Mouse (Mus musculus) heart, adult 11 months (tissue): ENCODE results near the gene S100pbp.
"Not testable (repeated sequence)": the region's sequence is repeated elsewhere in the genome, so short reads cannot be mapped to it uniquely, and the experiment has no call there.

Experiments used
- DNase-seq: peaks from one replicate; pipeline ENCODE4 v3.0.0; 2022

S100pbp gene

GRCm38 (mm10) chr4:129220376-129221089, 31.0 kb upstream of the S100pbp start:
- DNase-seq: no peak

- no peak for DNase-seq
Measured at GRCm38 (mm10) chr4:129219198-129219597, 29.7 kb upstream of the S100pbp start.

- DNase-seq: no peak
Measured at GRCm38 (mm10) chr4:129218569-129219175, 29.1 kb upstream of the S100pbp start.

DNA sequence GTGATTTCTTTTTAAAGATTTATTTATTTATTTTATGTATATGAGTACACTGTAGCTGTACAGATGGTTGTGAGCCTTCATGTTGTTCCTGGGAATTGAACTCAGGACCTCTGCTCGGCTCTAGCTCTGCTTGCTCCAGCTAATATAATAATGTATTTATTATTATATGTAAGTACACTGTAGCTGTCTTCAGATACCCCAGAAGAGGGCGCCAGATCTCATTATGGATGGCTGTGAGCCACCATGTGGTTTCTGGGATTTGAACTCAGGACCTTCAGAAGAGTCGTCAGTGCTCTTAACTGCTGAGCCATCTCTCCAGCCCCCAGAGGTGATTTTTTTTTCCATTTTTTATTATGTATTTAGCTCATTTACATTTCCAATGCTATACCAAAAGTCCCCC, 23.0 kb upstream of the S100pbp start:
- DNase-seq: not testable (repeated sequence)

DNA sequence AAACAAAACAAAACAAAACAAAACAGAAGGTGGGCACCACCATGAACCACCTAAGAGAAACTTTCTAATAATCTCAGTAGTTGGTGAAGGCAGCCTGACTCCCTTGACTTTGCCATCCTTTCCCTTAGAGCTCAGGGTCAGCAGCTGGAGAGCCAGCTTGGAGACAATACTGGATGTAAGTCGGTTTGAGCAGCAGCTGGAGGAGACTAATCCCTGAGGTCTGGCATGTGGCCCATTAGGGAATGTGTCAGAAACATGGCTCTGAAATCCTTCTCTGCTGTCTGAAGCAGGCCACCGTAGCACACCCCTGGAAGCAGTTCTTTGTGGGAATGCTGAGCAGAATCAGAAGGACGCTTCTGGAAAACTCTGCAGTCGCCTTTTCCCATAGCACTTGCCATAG, 21.9 kb upstream of the S100pbp start:
- DNase-seq: peak; percentile 91

GRCm38 (mm10) chr4:129209504-129209903, 20.0 kb upstream of the S100pbp start:
- DNase-seq: no peak

DNA sequence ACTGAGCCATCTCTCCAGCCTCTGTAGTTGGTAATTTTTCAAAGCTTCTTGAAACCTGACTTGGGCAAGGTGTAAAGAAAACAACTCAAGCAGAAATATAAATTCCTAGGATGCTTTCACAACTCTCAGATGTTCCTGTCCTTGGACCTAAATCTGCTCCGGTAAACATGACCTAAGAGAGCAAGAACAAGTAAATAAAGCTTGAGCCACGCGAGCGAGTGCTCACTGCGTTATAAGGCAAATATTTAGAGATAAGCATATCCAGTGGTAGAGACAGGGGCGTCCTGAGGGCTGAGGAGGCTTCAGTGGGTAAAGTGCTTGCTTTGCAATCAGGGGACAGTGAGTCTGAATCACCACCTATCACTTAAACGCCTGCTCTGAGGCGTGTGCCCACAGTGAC, 17.3 kb upstream of the S100pbp start:
- no peak for DNase-seq

DNA sequence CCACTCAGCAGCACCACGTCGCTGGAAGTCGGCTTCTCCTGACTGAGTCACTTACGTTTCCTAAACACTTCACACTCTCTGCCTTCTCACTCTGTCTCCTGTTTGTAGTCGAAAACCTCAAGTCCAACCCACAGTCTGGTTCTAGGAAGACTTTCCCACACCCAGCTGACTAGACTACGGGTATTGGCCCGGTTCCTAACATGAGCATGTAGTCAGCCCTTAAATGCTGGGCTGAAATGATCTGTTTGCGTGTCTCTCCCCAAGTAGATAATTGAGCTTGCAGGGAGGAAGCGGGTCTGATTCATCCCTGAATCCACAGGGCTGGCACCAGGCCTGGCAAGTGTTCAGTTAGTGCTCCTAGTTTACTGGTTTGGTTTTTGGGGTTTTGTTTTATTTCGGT, 15.1 kb upstream of the S100pbp start:
- no peak for DNase-seq

- DNase-seq: peak; percentile 68
Measured at GRCm38 (mm10) chr4:129197514-129197913, 8.0 kb upstream of the S100pbp start.

DNA sequence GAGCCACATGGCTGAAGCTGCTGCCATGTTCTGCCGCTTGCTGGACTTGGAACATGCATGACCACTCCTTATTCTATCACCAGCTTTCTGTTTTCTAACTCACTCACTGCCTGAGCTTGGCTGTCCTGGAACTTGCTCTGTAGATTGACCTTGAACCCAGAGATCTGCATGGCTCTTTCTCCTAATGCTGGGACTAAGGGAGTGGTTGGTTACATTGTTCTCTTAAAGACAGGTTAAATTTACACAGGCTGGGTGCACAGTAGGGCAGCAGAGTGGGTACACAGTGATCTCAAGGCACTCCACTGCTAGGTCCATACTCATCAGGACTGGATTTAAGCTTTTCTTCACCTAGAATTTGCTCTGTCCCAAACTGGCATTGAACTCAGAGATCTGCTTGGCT, 4.8 kb upstream of the S100pbp start:
- no peak for DNase-seq

GRCm38 (mm10) chr4:129191691-129192090, 2.2 kb upstream of the S100pbp start:
- DNase-seq: no peak

- DNase-seq: peak; percentile 87
Measured at GRCm38 (mm10) chr4:129190538-129190937, 1.0 kb upstream of the S100pbp start.

DNA sequence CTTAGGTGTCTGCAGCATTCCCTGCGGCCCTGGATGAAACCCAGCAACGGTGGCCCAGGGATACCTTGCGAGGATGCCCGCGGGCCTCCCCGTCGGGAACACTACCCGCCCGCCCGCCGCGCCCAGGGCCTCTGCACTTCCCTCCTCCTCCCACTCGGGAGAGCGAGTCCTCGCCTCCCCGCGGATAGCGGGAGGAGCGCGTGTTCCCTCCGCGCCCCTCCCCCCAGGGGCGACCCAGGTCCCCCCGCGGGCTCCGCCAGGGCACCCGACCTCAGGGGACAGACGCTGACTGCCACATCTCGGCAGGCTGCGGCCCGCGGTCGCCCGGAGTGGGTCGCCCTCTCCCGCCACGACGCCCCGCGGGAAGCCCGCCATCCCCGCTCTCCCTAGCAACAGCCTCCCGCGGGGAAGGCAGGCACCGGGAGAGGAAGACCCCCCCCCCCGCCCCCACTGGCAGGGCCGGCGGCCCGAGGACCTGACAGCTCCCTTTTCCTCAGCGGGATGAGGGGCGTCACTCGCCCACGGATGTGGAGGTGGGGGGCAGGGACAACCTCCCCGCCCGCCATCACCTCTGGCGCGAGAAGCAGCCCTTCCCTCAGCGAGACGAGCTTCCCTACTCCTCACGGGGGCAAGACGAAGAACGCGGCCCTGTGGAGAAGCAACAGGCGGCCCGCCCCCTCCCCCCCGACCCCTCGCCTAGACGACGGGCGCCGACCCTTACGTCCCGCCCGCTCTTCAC, 555 bp downstream of the S100pbp start:
- no peak for DNase-seq

- DNase-seq: peak; percentile 80
Measured at GRCm38 (mm10) chr4:129188041-129188659, 1.4 kb downstream of the S100pbp start.

GRCm38 (mm10) chr4:129179560-129179959, 10.0 kb downstream of the S100pbp start:
- no peak for DNase-seq

DNA sequence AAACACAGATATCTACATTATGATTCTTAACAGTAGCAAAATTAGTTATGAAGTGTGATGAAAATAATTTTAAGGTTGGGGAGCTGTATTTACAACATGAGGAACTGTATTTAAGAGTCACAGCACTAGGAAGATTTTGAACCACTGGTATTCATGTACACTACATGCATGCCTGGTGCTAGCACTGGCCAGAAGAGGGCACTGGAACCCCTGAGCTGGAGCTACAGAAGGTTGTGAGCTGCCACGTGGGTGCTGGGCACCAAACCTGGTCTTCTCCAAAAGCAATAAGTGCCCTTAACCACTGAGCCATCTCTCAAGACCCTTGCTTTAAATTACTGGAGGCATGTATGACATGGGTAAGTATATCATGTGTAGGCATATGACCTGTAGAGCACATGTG, 17.0 kb downstream of the S100pbp start:
- no peak for DNase-seq

DNA sequence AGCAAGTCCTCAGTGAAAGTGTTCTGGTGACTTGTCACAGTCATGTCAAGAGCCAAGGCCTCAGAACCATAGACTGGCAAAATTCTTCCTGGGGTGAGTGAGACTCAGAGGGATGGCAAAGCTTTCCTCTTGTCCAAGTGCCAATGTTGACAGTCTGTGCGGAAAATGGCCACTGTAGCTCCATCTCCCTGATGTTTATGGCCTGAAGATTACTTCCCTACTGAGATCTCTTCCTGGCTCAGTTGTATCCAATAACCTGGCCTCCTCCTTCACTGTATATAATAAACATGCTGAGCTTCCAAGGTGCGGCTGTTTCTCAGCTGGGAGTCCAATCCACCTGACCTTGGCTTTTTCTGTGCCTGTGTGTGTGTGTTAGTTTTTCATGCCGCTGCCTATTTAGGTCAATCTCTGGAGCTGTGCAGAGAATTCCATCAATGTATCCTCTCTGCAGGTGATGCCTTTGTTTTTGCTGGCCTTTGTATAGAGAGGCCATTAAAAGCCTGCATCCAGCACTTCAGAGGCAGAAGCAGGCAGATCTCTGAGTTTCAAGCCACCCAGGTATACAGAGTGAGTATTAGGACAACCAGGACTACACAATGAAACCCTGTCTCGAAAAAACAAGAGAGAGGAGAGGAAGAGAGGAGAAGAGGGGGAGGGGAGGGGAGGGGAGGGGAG, 27.8 kb downstream of the S100pbp start:
- no peak for DNase-seq

DNA sequence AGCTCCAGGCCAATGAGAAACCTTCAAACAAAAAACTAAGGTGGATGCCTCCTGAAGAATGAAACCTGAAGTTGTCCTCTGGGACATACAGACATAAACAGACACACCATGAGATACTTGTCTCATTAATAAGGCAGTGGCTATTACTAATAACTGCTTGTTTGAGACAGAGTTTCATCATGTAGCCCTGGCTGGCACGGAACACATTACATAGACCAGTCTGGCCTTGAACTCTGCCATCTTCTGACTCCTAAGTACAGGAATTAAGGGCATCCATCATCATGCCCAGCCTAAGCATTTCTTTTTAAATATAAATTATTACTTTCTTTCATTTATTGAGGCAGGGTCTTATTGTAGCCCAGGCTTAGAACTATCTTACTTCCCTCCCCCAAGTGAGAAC, 28.5 kb downstream of the S100pbp start:
- DNase-seq: no peak

DNA sequence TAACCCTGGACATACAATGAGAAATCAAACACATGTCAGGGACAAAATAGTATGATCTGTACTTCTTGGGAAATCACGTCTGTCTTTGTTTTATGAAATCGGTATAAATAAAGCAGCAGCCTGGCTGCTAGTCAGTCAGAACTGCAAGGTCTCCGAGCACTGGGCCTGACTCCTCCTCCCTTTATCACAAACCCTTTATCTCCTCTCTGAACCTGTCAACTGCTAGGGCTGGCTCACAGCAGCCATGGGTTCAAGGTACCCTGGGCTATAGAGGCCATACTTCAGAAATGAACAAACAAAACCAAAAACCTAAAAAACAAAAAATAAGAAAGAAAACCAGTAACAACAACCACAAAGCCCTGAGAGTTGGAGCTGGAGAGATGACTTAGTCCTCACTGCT, 31.0 kb downstream of the S100pbp start:
- DNase-seq: no peak

- no peak for DNase-seq
Measured at GRCm38 (mm10) chr4:129157541-129157940, 32.0 kb downstream of the S100pbp start.

DNA sequence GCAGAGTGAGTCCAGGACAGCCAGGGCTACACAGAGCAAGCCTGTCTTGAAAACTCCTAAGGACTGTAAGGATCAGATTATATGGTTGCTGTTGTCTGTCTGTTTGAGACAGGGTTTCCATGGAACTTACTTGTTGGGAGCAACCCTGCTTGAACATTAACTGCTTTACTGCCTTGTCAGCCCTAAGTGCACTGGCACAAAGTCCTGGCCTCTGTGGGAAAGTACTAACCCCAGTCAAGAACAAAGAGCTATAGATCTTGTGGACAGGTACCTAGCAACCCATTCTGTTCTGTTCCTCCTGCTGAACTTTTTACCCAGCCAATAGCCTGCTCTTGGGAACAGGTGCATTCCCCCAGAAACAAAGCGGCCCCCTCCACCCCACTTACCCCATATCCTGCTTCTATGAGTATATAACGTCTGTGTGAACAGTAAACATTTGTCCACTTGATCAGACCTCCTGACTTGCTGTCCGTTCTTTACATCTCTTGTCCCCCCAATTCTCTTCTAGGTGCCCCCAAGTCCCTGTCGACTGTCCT, 38.2 kb downstream of the S100pbp start:
- peak; percentile 62 for DNase-seq

- DNase-seq: peak; percentile 34
Measured at GRCm38 (mm10) chr4:129149321-129149720, 40.2 kb downstream of the S100pbp start.
